Mouse (Mus musculus) liver, embryonic 16.5 days (tissue): ENCODE data around the gene Wnt1. TPM values are rescaled to one million over a fixed set of nuclear protein-coding genes. Genes with fewer than 3 reads are reported as not detected.
"Not testable (repeated sequence)": the region's sequence is repeated elsewhere in the genome, so short reads cannot be mapped to it uniquely, and the experiment has no call there.

Source experiments
- ATAC-seq: fragments of 200-750 bp; cut with Nextera tagmentation; 2 replicates; pipeline ENCODE4 v1.8.0; 2017; ENCODE audit warnings: low read depth, mild to moderate bottlenecking, moderate number of reproducible peaks, moderate library complexity
- H3K27ac ChIP-seq: fragments of 300-500 bp; sonication (generic); 2 replicates; pipeline ENCODE4 v1.5.1; 2014; ENCODE audit warnings: mild to moderate bottlenecking, low read length
- H3K27me3 ChIP-seq: fragments of 300-500 bp; sonication (generic); 2 replicates; pipeline ENCODE4 v1.6.1; 2014; ENCODE audit warnings: low read depth, low read length, mixed read lengths; ENCODE audit not compliant: control insufficient read depth, insufficient read depth
- H3K36me3 ChIP-seq: fragments of 300-500 bp; sonication (generic); 2 replicates; pipeline ENCODE4 v1.6.1; 2014; ENCODE audit warnings: mild to moderate bottlenecking; ENCODE audit not compliant: control insufficient read depth, insufficient read depth
- H3K4me1 ChIP-seq: fragments of 300-500 bp; sonication (generic); 2 replicates; pipeline ENCODE4 v1.6.1; 2014; ENCODE audit warnings: low read depth, low read length, mixed read lengths; ENCODE audit not compliant: control insufficient read depth
- H3K4me2 ChIP-seq: fragments of 300-500 bp; sonication (generic); 2 replicates; pipeline ENCODE4 v1.6.1; 2014; ENCODE audit warnings: low read depth, low read length, mixed read lengths
- H3K4me3 ChIP-seq: fragments of 300-500 bp; sonication (generic); 2 replicates; pipeline ENCODE4 v1.5.1; 2014; ENCODE audit warnings: low read depth, mild to moderate bottlenecking, low read length
- H3K9ac ChIP-seq: fragments of 300-500 bp; sonication (generic); 2 replicates; pipeline ENCODE4 v1.6.1; 2014; ENCODE audit warnings: low read depth, low read length
- H3K9me3 ChIP-seq: fragments of 300-500 bp; sonication (generic); replicated peaks from 2 replicates; pipeline ENCODE4 v1.6.1; 2016; ENCODE audit warnings: low read length; ENCODE audit not compliant: control insufficient read depth
- WGBS: fragments of 180-500 bp; shearing (Covaris S2); extraction: QIAGEN DNeasy Blood & Tissue Kit; methylation state at CpG from one replicate; pipeline ENCODE4 v1.1.7; 2014; ENCODE audit not compliant: insufficient replicate concordance; 5-methylcytosine and 5-hydroxymethylcytosine counted together
- polyA plus RNA-seq: library from polyadenylated mRNA; unstranded; fragments of >200 nt; fragmentation: Nextera tagmentation; extraction: Ambion mirVana; gene quantifications from 2 replicates; pipeline ENCODE4 v1.2.1, GENCODE M21; 2015

The Wnt1 gene
- polyA plus RNA-seq, 1 experiment from 2014 or later, result not detected

- H3K4me3 ChIP-seq, result peak overlapping the region; percentile 48
- peaks cover 80% of the 10 kb centered on the region for H3K27me3 ChIP-seq
- peak; percentile 48; the same call in 1 of the 2 replicates for ATAC-seq
- no peaks in the 10 kb centered on the region for H3K9me3 ChIP-seq
- H3K4me2 ChIP-seq, result peak overlapping the region; percentile 56
- WGBS, result 2% methylated on average over 58 of the region's 58 CpGs
- H3K36me3 ChIP-seq, result peaks cover 7% of the 10 kb centered on the region
- peaks cover 28% of the 10 kb centered on the region for H3K4me1 ChIP-seq
- 0 out of 2 replicates have a peak overlapping the region, but pooled peaks have one; percentile 16 for H3K9ac ChIP-seq
- no peak overlapping the region for H3K27ac ChIP-seq
These were observed 17.4 kb downstream of the Wnt1 start for GRCm38 (mm10) chr15:98806809-98807770.

GRCm38 (mm10) chr15:98807895-98808650, 18.4 kb downstream of the Wnt1 start:
- Histone ChIP-seq H3K4me3 (peak overlapping the region; percentile 35), H3K36me3 (peaks cover 13% of the 10 kb centered on the region), H3K27me3 (peaks cover 70% of the 10 kb centered on the region), H3K9me3 (no peaks in the 10 kb centered on the region), H3K4me1 (peaks cover 28% of the 10 kb centered on the region), H3K4me2 (peak overlapping the region; percentile 39), H3K9ac (no peak overlapping the region), H3K27ac (no peak overlapping the region)
- 2% methylated on average over 34 of the region's 34 CpGs for WGBS
- ATAC-seq, result no peak

- Histone ChIP-seq H3K9me3 (no peaks in the 10 kb centered on the region), H3K4me3 (no peak overlapping the region), H3K9ac (no peak overlapping the region), H3K4me2 (no peak overlapping the region), H3K4me1 (peaks cover 28% of the 10 kb centered on the region), H3K36me3 (peaks cover 19% of the 10 kb centered on the region), H3K27me3 (peaks cover 64% of the 10 kb centered on the region), H3K27ac (no peak overlapping the region)
- no peak for ATAC-seq
- 12% methylated on average over 6 of the region's 6 CpGs for WGBS
These were observed 19.0 kb downstream of the Wnt1 start for GRCm38 (mm10) chr15:98808651-98809134.

GRCm38 (mm10) chr15:98809390-98809789, 19.7 kb downstream of the Wnt1 start, which contains the start of gene Ddn:
TSS of gene Ddn (minus strand) at chr15:98809490.
- Histone ChIP-seq H3K36me3 (peaks cover 25% of the 10 kb centered on the region), H3K4me2 (no peak within 1 kb of the TSS), H3K9ac (no peak within 1 kb of the TSS), H3K4me3 (no peak within 1 kb of the TSS), H3K27me3 (peaks cover 57% of the 10 kb centered on the region), H3K27ac (no peak within 1 kb of the TSS), H3K4me1 (peaks cover 25% of the 10 kb centered on the region), H3K9me3 (no peaks in the 10 kb centered on the region)
- 71% methylated on average over 3 of the region's 3 CpGs for WGBS
- no peak for ATAC-seq

- H3K36me3 ChIP-seq, result peaks cover 31% of the 10 kb centered on the region
- H3K4me3 ChIP-seq, H3K27ac ChIP-seq, H3K9ac ChIP-seq, ATAC-seq, H3K9me3 ChIP-seq, H3K4me2 ChIP-seq: not testable (repeated sequence)
- H3K27me3 ChIP-seq, result peaks cover 48% of the 10 kb centered on the region
- H3K4me1 ChIP-seq, result peaks cover 25% of the 10 kb centered on the region
- WGBS, result 59% methylated on average over 6 of the region's 6 CpGs
These were observed 20.6 kb downstream of the Wnt1 start for GRCm38 (mm10) chr15:98810212-98810611.

GRCm38 (mm10) chr15:98812741-98813424, 23.2 kb downstream of the Wnt1 start:
- Histone ChIP-seq H3K27me3 (peaks cover 22% of the 10 kb centered on the region), H3K4me3 (no peak overlapping the region), H3K9me3 (no peaks in the 10 kb centered on the region), H3K4me1 (peaks cover 1% of the 10 kb centered on the region), H3K36me3 (peaks cover 45% of the 10 kb centered on the region), H3K27ac (no peak overlapping the region), H3K4me2 (no peak overlapping the region), H3K9ac (no peak overlapping the region)
- ATAC-seq, result no peak
- 75% methylated on average over 20 of the region's 20 CpGs for WGBS

GRCm38 (mm10) chr15:98818171-98818570, 28.5 kb downstream of the Wnt1 start:
- 88% methylated on average over 7 of the region's 7 CpGs for WGBS
- ATAC-seq, result no peak
- Histone ChIP-seq H3K9me3 (no peaks in the 10 kb centered on the region), H3K4me1 (no peaks in the 10 kb centered on the region), H3K4me3 (no peak overlapping the region), H3K36me3 (peaks cover 48% of the 10 kb centered on the region), H3K27me3 (no peaks in the 10 kb centered on the region), H3K4me2 (no peak overlapping the region), H3K27ac (no peak overlapping the region), H3K9ac (no peak overlapping the region)

- no peak overlapping the region for H3K9ac ChIP-seq
- 82% methylated on average over 4 of the region's 4 CpGs for WGBS
- H3K4me3 ChIP-seq, result no peak overlapping the region
- H3K4me2 ChIP-seq, result no peak overlapping the region
- no peaks in the 10 kb centered on the region for H3K9me3 ChIP-seq
- peaks cover 46% of the 10 kb centered on the region for H3K36me3 ChIP-seq
- H3K4me1 ChIP-seq, result peaks cover 4% of the 10 kb centered on the region; the same call in 1 of the 2 replicates
- H3K27ac ChIP-seq, result no peak overlapping the region
- no peak for ATAC-seq
- no peaks in the 10 kb centered on the region for H3K27me3 ChIP-seq
These were observed 31.3 kb downstream of the Wnt1 start for GRCm38 (mm10) chr15:98820937-98821336.
